Mouse (Mus musculus): ENCODE measurements around the gene Chdh. TPM values are rescaled to one million over a fixed set of nuclear protein-coding genes. Genes with fewer than 3 reads are reported as not detected.

Gene Chdh
- total RNA-seq (2012; rRNA removed) (not detected in 2 replicates), total RNA-seq (2014; rRNA removed) (not detected in 2 replicates), polyA plus RNA-seq (2012; ENCODE audit: insufficient read length, low read depth) (not detected in 2 replicates)

- Histone ChIP-seq H3K79me2 (replicated peaks; ENCODE audit: control insufficient read depth, extremely low read depth, insufficient read depth, poor library complexity, severe bottlenecking) (no peaks in the 10 kb centered on the region), H3K9ac (ENCODE audit: insufficient read depth, low read depth) (no peak within 1 kb of the TSS), H3K36me3 (replicated peaks in 1 of 2; ENCODE audit: control insufficient read depth in 1 of 2, insufficient read depth in 1 of 2, low read length in 1 of 2) (no peaks in the 10 kb centered on the region), H3K27ac (ENCODE audit: insufficient read depth, low read depth) (no peak within 1 kb of the TSS), H3K9me3 (replicated peaks; ENCODE audit: low read length) (no peaks in the 10 kb centered on the region), H3K27me3 (replicated peaks) (no peaks in the 10 kb centered on the region), H3K4me1 (ENCODE audit: control insufficient read depth in 1 of 2, insufficient read depth in 2 of 2) (peaks cover 0 to 36% of the 10 kb centered on the region in 2 experiments; a peak in 2 of 4 replicates), H3K4me3 (replicated peaks in 1 of 3; ENCODE audit: low read depth in 2 of 3, low read length in 2 of 3, poor library complexity in 1 of 3) (no peak within 1 kb of the TSS), H3K4me2 (ENCODE audit: insufficient read depth, low read depth, poor library complexity, severe bottlenecking) (no peak within 1 kb of the TSS)
- no peak for DNase-seq (ENCODE audit: extremely low read depth)
- TF ChIP-seq ZMIZ1 (IDR thresholded peaks at IDR 0.05; ENCODE audit: low read depth, low read length): no peak
- no peak for TF ChIP-seq ZC3H11A (IDR thresholded peaks at IDR 0.05; ENCODE audit: low read depth, low read length)
- TF ChIP-seq SMC3 (IDR thresholded peaks at IDR 0.05; ENCODE audit: low read depth, low read length): no peak
- TF ChIP-seq MAX (IDR thresholded peaks at IDR 0.05; ENCODE audit: low read length): no peak
- no peak for TF ChIP-seq CHD1 (IDR thresholded peaks at IDR 0.05; ENCODE audit: low read depth, low read length)
- no peak for TF ChIP-seq MAZ (IDR thresholded peaks at IDR 0.05; ENCODE audit: low read depth, low read length)
- in situ Hi-C loops (cut with MboI; ENCODE audit: low pct_ligation_motif_present, low pct_unique_long_range_greater_than_20kb, low sequenced_read_pairs): no loop called here
- dilution Hi-C loops (cut with MboI; ENCODE audit: extremely low pct_ligation_motif_present, extremely low pct_unique_long_range_greater_than_20kb, low sequenced_read_pairs): no loop called here
Measured at GRCm38 (mm10) chr14:30008733-30009575, at the start of gene Chdh, which contains the start of gene Il17rb. Chdh (plus strand) TSS chr14:30009023. Il17rb (minus strand) TSS chr14:30008896.

- no peak for DNase-seq (ENCODE audit: extremely low read depth)
- peaks cover 3 to 46% of the 10 kb centered on the region in 2 experiments; a peak in 3 of 4 replicates for H3K4me1 ChIP-seq (ENCODE audit: control insufficient read depth in 1 of 2, insufficient read depth in 2 of 2)
- peaks cover 19 to 38% of the 10 kb centered on the region in 2 experiments for H3K36me3 ChIP-seq (replicated peaks in 1 of 2; ENCODE audit: control insufficient read depth in 1 of 2, insufficient read depth in 1 of 2, low read length in 1 of 2)
- H3K79me2 ChIP-seq (replicated peaks; ENCODE audit: control insufficient read depth, extremely low read depth, insufficient read depth, poor library complexity, severe bottlenecking): peaks cover 22% of the 10 kb centered on the region
- in situ Hi-C loops (cut with MboI; ENCODE audit: low pct_ligation_motif_present, low pct_unique_long_range_greater_than_20kb, low sequenced_read_pairs): no loop called here
- dilution Hi-C loops (cut with MboI; ENCODE audit: extremely low pct_ligation_motif_present, extremely low pct_unique_long_range_greater_than_20kb, low sequenced_read_pairs): no loop called here
- TF ChIP-seq E2F4 (IDR thresholded peaks at IDR 0.05; ENCODE audit: insufficient replicate concordance, low read depth, low read length) (no peak), JUND (conservative IDR thresholded peaks at IDR 0.05; ENCODE audit: low read depth, low read length) (no peak), NRF1 (IDR thresholded peaks at IDR 0.05; ENCODE audit: low read depth, low read length) (no peak), SIN3A (IDR thresholded peaks at IDR 0.05; ENCODE audit: low read length) (no peak), ZMIZ1 (IDR thresholded peaks at IDR 0.05; ENCODE audit: low read depth, low read length) (no peak), TBP (conservative IDR thresholded peaks at IDR 0.05; ENCODE audit: low read depth, low read length) (no peak), USF2 (conservative IDR thresholded peaks at IDR 0.05; ENCODE audit: low read depth, low read length) (no peak)
- H3K4me3 ChIP-seq (replicated peaks in 1 of 3; ENCODE audit: low read depth in 2 of 3, low read length in 2 of 3, poor library complexity in 1 of 3): peak overlapping the region; percentile 65 to 98 (median 66)
- peak overlapping the region; percentile 60 for H3K4me2 ChIP-seq (ENCODE audit: insufficient read depth, low read depth, poor library complexity, severe bottlenecking)
- peak overlapping the region; percentile 95 for H3K9ac ChIP-seq (ENCODE audit: insufficient read depth, low read depth)
- H3K27ac ChIP-seq (ENCODE audit: insufficient read depth, low read depth): peak overlapping the region; percentile 47; the same call in 1 of the 2 replicates
- no peaks in the 10 kb centered on the region for H3K27me3 ChIP-seq (replicated peaks)
- H3K9me3 ChIP-seq (replicated peaks; ENCODE audit: low read length): no peaks in the 10 kb centered on the region
Measured at GRCm38 (mm10) chr14:29967611-29968010, 41.2 kb upstream of the Chdh start.

All from CH12.LX (cell line).